Mouse (Mus musculus) neural tube, embryonic 12.5 days (tissue): ENCODE measurements around the gene D930048N14Rik. TPM values are rescaled to one million over a fixed set of nuclear protein-coding genes. Genes with fewer than 3 reads are reported as not detected.
"Not testable (repeated sequence)": the region's sequence is repeated elsewhere in the genome, so short reads cannot be mapped to it uniquely, and the experiment has no call there.

Experiments used
- ATAC-seq: fragments of 200-750 bp; cut with Nextera tagmentation; 2 replicates; pipeline ENCODE4 v1.8.0; 2017; ENCODE audit warnings: low read depth, mild to moderate bottlenecking, moderate TSS enrichment, moderate library complexity; ENCODE audit not compliant: low FRiP score
- H3K27ac ChIP-seq: fragments of 300-500 bp; sonication (generic); 2 replicates; pipeline ENCODE4 v1.5.1; 2016
- H3K27me3 ChIP-seq: fragments of 300-500 bp; sonication (generic); replicated peaks from 2 replicates; pipeline ENCODE4 v1.6.1; 2016; ENCODE audit warnings: mild to moderate bottlenecking
- H3K36me3 ChIP-seq: fragments of 300-500 bp; sonication (generic); 2 replicates; pipeline ENCODE4 v1.6.1; 2016; ENCODE audit warnings: mild to moderate bottlenecking
- H3K4me1 ChIP-seq: fragments of 300-500 bp; sonication (generic); 2 replicates; pipeline ENCODE4 v1.6.1; 2016
- H3K4me2 ChIP-seq: fragments of 300-500 bp; sonication (generic); replicated peaks from 2 replicates; pipeline ENCODE4 v1.6.1; 2016; ENCODE audit warnings: mild to moderate bottlenecking
- H3K4me3 ChIP-seq: fragments of 300-500 bp; sonication (generic); 2 replicates; pipeline ENCODE4 v1.5.1; 2016
- H3K9ac ChIP-seq: fragments of 300-500 bp; sonication (generic); 2 replicates; pipeline ENCODE4 v1.6.1; 2016; ENCODE audit warnings: mild to moderate bottlenecking
- H3K9me3 ChIP-seq: fragments of 300-500 bp; sonication (generic); 2 replicates; pipeline ENCODE4 v1.6.1; 2016; ENCODE audit warnings: mild to moderate bottlenecking
- WGBS: fragments of 180-500 bp; shearing (Covaris S2); methylation state at CpG from one replicate; pipeline ENCODE4 v1.1.7; 2016; 5-methylcytosine and 5-hydroxymethylcytosine counted together
- polyA plus RNA-seq: library from polyadenylated mRNA; unstranded; fragments of >200 nt; fragmentation: Nextera tagmentation; extraction: Ambion mirVana; gene quantifications from 2 replicates; pipeline ENCODE4 v1.2.1, GENCODE M21; 2016

D930048N14Rik gene
- polyA plus RNA-seq, 1 experiment from 2014 or later = 1.2 TPM

- not testable (repeated sequence) for ATAC-seq, H3K4me2 ChIP-seq, H3K27ac ChIP-seq, H3K4me3 ChIP-seq, H3K27me3 ChIP-seq, H3K9ac ChIP-seq, H3K9me3 ChIP-seq
- Histone ChIP-seq H3K36me3 (peaks cover 12% of the 10 kb centered on the region), H3K4me1 (peaks cover 32% of the 10 kb centered on the region)
- 91% methylated on average over 7 of the region's 7 CpGs for WGBS
Measured at GRCm38 (mm10) chr11:51633200-51633599, 17.6 kb upstream of the D930048N14Rik start.

GRCm38 (mm10) chr11:51633721-51634120 lies 17.0 kb upstream of the D930048N14Rik start:
- 90% methylated on average over 3 of the region's 3 CpGs for WGBS
- H3K4me2 ChIP-seq = no peak overlapping the region

GRCm38 (mm10) chr11:51635127-51635524 lies 15.6 kb upstream of the D930048N14Rik start:
- Histone ChIP-seq H3K4me1 (peaks cover 34% of the 10 kb centered on the region), H3K36me3 (no peaks in the 10 kb centered on the region; the same call in 1 of the 2 replicates), H3K4me2 (peak overlapping the region; percentile 82), H3K9me3 (no peaks in the 10 kb centered on the region), H3K27ac (0 out of 2 replicates have a peak overlapping the region, but pooled peaks have one; percentile 53), H3K27me3 (no peaks in the 10 kb centered on the region), H3K9ac (peak overlapping the region; percentile 66), H3K4me3 (peak overlapping the region; percentile 73)
- no peak for ATAC-seq
- 27% methylated on average over 6 of the region's 6 CpGs for WGBS

More at GRCm38 (mm10) chr11:51633721-51634120, 17.0 kb upstream of the D930048N14Rik start:
- no peak for ATAC-seq
- peaks cover 8% of the 10 kb centered on the region for H3K36me3 ChIP-seq
- no peak overlapping the region for H3K9ac ChIP-seq
- no peak overlapping the region for H3K4me3 ChIP-seq
- no peaks in the 10 kb centered on the region for H3K27me3 ChIP-seq
- peaks cover 34% of the 10 kb centered on the region for H3K4me1 ChIP-seq
- no peaks in the 10 kb centered on the region for H3K9me3 ChIP-seq
- H3K27ac ChIP-seq = no peak overlapping the region

- H3K4me2 ChIP-seq = peak within 1 kb of the TSS; percentile 82
- no peaks in the 10 kb centered on the region for H3K9me3 ChIP-seq
- no peaks in the 10 kb centered on the region for H3K27me3 ChIP-seq
- ATAC-seq = peak; percentile 91
- peak within 1 kb of the TSS; percentile 53 for H3K27ac ChIP-seq
- H3K36me3 ChIP-seq = no peaks in the 10 kb centered on the region; the same call in 1 of the 2 replicates
- peaks cover 34% of the 10 kb centered on the region for H3K4me1 ChIP-seq
- under 1% methylated on average over 61 of the region's 61 CpGs for WGBS
- peak within 1 kb of the TSS; percentile 73 for H3K4me3 ChIP-seq
- H3K9ac ChIP-seq = peak within 1 kb of the TSS; percentile 66
Measured at GRCm38 (mm10) chr11:51635525-51636322, 15.0 kb upstream of the D930048N14Rik start, which contains the start of gene Rmnd5b. TSS of gene Rmnd5b (minus strand) at chr11:51635896.

- Histone ChIP-seq H3K27ac (0 out of 2 replicates have a peak overlapping the region, but pooled peaks have one; percentile 53), H3K4me1 (peaks cover 34% of the 10 kb centered on the region), H3K36me3 (no peaks in the 10 kb centered on the region), H3K4me2 (peak overlapping the region; percentile 82), H3K9ac (peak overlapping the region; percentile 66), H3K27me3 (no peaks in the 10 kb centered on the region), H3K4me3 (peak overlapping the region; percentile 73), H3K9me3 (no peaks in the 10 kb centered on the region)
- 6% methylated on average over 6 of the region's 6 CpGs for WGBS
- peak; percentile 62 for ATAC-seq
Measured at GRCm38 (mm10) chr11:51636323-51636684, 14.4 kb upstream of the D930048N14Rik start.

- Histone ChIP-seq H3K27me3 (no peaks in the 10 kb centered on the region), H3K9ac (0 out of 2 replicates have a peak overlapping the region, but pooled peaks have one; percentile 18), H3K4me3 (no peak overlapping the region), H3K27ac (no peak overlapping the region), H3K4me2 (peak overlapping the region; percentile 34), H3K9me3 (no peaks in the 10 kb centered on the region), H3K36me3 (no peaks in the 10 kb centered on the region), H3K4me1 (peaks cover 27% of the 10 kb centered on the region)
- ATAC-seq = no peak
- 5% methylated on average over 17 of the region's 17 CpGs for WGBS
Measured at GRCm38 (mm10) chr11:51637971-51638414, 12.8 kb upstream of the D930048N14Rik start.

GRCm38 (mm10) chr11:51638497-51638896 lies 12.3 kb upstream of the D930048N14Rik start:
- no peak overlapping the region for H3K27ac ChIP-seq
- H3K36me3 ChIP-seq = 0 out of 2 replicates have a peak, but pooled peaks cover 3% of the 10 kb centered on the region
- H3K4me2 ChIP-seq = peak overlapping the region; percentile 34; the same call in 1 of the 2 replicates
- no peak overlapping the region for H3K9ac ChIP-seq
- H3K9me3 ChIP-seq = no peaks in the 10 kb centered on the region
- 74% methylated on average over 5 of the region's 5 CpGs for WGBS
- ATAC-seq = no peak
- H3K4me3 ChIP-seq = no peak overlapping the region
- H3K27me3 ChIP-seq = no peaks in the 10 kb centered on the region
- peaks cover 27% of the 10 kb centered on the region for H3K4me1 ChIP-seq

- no peaks in the 10 kb centered on the region for H3K27me3 ChIP-seq
- no peak overlapping the region for H3K4me2 ChIP-seq
- ATAC-seq = no peak
- H3K9ac ChIP-seq = no peak overlapping the region
- no peaks in the 10 kb centered on the region for H3K9me3 ChIP-seq
- H3K4me1 ChIP-seq = peaks cover 11% of the 10 kb centered on the region
- 0 out of 2 replicates have a peak, but pooled peaks cover 5% of the 10 kb centered on the region for H3K36me3 ChIP-seq
- H3K27ac ChIP-seq = no peak overlapping the region
- no peak overlapping the region for H3K4me3 ChIP-seq
- 85% methylated on average over 7 of the region's 7 CpGs for WGBS
Measured at GRCm38 (mm10) chr11:51640748-51641147, 10.0 kb upstream of the D930048N14Rik start.

- WGBS = 86% methylated on average over 9 of the region's 9 CpGs
- H3K36me3 ChIP-seq = 0 out of 2 replicates have a peak, but pooled peaks cover 5% of the 10 kb centered on the region
- H3K4me3 ChIP-seq = no peak overlapping the region
- H3K4me1 ChIP-seq = peaks cover 12% of the 10 kb centered on the region
- H3K9me3 ChIP-seq = no peaks in the 10 kb centered on the region
- ATAC-seq = no peak
- no peak overlapping the region for H3K9ac ChIP-seq
- H3K27me3 ChIP-seq = no peaks in the 10 kb centered on the region
- H3K27ac ChIP-seq = no peak overlapping the region
- no peak overlapping the region for H3K4me2 ChIP-seq
Measured at GRCm38 (mm10) chr11:51643202-51643601, 7.6 kb upstream of the D930048N14Rik start.

GRCm38 (mm10) chr11:51643761-51644160 lies 7.0 kb upstream of the D930048N14Rik start:
- Histone ChIP-seq H3K27ac (no peak overlapping the region), H3K9ac (no peak overlapping the region), H3K4me3 (no peak overlapping the region), H3K4me1 (peaks cover 16% of the 10 kb centered on the region), H3K9me3 (no peaks in the 10 kb centered on the region), H3K4me2 (no peak overlapping the region; the same call in 1 of the 2 replicates), H3K36me3 (0 out of 2 replicates have a peak, but pooled peaks cover 5% of the 10 kb centered on the region), H3K27me3 (no peaks in the 10 kb centered on the region)
- 73% methylated on average over 15 of the region's 15 CpGs for WGBS
- no peak for ATAC-seq

- Histone ChIP-seq H3K9ac (no peak overlapping the region), H3K9me3 (no peaks in the 10 kb centered on the region), H3K4me2 (no peak overlapping the region), H3K27me3 (peaks cover 3% of the 10 kb centered on the region; the same call in 1 of the 2 replicates), H3K4me3 (no peak overlapping the region), H3K36me3 (0 out of 2 replicates have a peak, but pooled peaks cover 5% of the 10 kb centered on the region), H3K27ac (no peak overlapping the region), H3K4me1 (peaks cover 21% of the 10 kb centered on the region)
- WGBS = 75% methylated on average over 16 of the region's 16 CpGs
- ATAC-seq = no peak
Measured at GRCm38 (mm10) chr11:51644217-51644616, 6.5 kb upstream of the D930048N14Rik start.

- 93% methylated on average over 13 of the region's 13 CpGs for WGBS
- Histone ChIP-seq H3K27me3 (peaks cover 14% of the 10 kb centered on the region), H3K9me3 (no peaks in the 10 kb centered on the region), H3K4me3 (no peak overlapping the region), H3K36me3 (0 out of 2 replicates have a peak, but pooled peaks cover 5% of the 10 kb centered on the region), H3K4me2 (no peak overlapping the region), H3K9ac (no peak overlapping the region), H3K27ac (no peak overlapping the region), H3K4me1 (peaks cover 32% of the 10 kb centered on the region)
- ATAC-seq = no peak
Measured at GRCm38 (mm10) chr11:51645293-51645692, 5.5 kb upstream of the D930048N14Rik start.
